Mouse (Mus musculus): Measurements from ENCODE around the gene Alg12.
A peak's percentile ranks its signal among the peaks of the same experiment; 100 is the strongest.

Gene Alg12

GRCm38 (mm10) chr15:88854969-88855830 lies 36.1 kb upstream of the Alg12 start:
- no peak for DNase-seq (ENCODE audit: low spot score)

DNA sequence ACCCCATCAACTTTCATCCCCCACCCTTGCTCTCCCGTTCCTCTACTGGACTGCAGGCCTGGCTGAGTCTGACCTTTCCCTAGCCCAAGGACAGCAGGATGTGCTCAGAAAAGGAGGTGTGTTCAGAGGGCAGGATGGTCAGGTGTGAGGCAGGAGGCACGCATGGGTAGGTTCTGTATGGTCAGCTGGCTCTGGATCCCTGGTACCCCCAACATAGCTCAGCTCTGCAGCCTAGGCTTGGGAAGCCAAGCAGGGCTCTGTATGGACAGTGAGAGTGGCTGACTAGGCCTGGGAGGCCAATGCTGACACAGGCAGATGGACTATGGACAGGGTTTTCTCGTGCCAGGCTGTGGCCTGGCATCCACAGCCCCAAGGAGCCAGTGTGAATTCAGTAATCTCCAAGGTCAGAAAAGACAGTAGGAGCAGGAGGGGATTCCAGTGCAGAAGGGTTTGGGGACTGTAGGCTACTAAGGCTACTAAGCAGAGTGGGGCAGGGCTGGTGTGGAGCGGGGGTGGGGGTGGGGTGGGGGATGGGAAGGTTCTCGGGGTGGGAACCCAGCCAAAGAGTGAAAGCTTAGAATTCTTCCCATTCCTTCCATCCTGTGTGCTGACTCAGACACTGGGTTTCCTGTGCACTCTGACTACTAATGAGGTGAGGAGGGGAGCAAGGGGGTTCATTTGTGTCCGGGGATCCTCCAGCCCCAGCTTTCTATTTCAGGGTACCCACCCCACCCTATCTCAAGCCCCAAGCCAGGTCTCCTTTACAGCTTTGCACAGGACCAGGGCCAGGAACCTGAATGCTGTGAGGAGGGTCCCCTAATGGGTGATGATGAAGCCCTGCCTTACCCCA lies 35.2 kb upstream of the Alg12 start:
- no peak for DNase-seq (ENCODE audit: low spot score)

GRCm38 (mm10) chr15:88853106-88853505 lies 34.0 kb upstream of the Alg12 start:
- no peak for DNase-seq (ENCODE audit: low spot score)

DNA sequence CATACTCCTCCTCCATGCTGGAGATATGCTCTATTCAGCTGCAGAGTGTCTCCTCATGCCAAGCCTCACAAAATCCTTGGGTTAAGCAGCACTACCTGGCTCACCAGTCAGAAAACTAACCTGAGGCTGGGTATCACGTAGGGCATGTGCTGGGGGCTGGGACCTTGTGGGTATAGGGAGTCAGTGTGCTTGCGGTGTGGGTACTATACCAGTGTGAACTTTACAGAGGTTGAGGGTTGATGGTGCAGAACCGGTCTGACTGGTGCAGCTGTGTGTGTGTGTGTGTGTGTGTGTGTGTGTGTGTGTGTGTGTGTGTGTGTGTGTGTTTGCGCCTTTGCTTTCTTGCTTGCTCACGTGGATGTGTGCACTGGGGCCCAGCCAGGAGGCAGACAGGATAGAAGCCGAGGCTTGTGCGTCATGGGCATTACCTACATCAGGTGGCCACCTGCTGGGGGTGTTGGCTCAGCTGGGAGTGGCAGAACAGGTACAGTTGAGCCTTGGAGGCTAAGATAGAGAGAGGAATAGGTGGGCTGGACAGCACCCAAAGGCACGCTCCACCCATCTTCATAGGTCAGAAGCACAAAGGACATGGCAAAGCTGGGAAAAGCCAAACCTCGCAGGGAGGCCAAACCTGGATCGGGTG lies 32.5 kb upstream of the Alg12 start:
- DNase-seq (ENCODE audit: low spot score) = no peak

DNA sequence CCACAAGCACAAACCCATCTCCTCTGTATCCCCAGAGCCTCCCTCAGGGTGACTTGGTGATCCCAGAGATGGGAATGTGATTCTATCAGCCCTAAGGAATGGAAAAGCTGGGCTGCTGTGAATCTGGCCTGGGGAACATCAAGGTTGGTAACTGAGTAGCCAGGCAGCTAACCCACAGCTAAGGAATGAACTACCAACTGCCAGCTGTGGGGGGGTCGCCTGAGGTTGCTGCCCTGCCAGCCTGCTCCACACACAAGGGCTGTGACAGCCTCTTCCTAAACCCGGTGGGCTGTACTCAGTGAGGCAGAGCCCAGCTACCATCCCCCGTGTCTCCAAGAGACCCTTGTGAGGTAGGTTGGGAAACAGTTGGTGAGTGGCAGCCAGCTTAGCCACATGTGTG lies 32.0 kb upstream of the Alg12 start:
- DNase-seq (ENCODE audit: low spot score) = no peak

DNA sequence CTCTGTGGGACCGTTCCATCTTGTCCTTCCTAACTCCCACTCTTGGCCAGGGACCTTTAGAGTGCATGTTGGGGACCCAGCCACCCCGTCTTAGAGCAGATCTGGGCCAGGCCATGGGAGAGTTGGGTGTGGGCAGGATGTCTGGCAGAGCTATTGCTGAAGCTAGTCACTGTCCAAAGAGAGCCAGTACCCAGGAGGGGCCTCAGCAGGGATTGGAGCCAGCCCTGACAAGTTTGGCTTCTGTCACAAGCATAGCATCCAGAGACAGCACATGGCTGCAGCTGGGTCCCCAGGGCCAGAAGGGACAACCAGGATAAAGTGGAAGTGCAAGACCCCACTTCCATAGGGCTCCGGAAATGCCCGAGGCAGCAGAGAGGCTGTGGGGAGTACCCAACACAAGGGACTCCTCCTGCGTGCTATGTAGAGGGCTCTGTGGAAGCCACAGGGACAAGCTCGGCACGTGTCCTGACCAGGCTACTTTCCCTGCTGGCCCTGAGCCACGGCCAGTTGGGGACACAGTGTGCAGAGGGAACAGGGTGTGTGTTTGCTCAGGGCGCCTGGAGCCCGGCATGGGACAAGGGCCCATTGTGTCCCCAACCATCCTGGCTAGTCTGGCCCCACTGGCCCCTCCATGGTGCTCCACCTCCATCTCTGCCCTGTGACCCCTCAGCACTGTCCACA lies 31.2 kb upstream of the Alg12 start:
- DNase-seq (ENCODE audit: low spot score) = peak; percentile 36

- DNase-seq (ENCODE audit: low spot score) = no peak
Observed at GRCm38 (mm10) chr15:88849621-88850020, 30.5 kb upstream of the Alg12 start.

DNA sequence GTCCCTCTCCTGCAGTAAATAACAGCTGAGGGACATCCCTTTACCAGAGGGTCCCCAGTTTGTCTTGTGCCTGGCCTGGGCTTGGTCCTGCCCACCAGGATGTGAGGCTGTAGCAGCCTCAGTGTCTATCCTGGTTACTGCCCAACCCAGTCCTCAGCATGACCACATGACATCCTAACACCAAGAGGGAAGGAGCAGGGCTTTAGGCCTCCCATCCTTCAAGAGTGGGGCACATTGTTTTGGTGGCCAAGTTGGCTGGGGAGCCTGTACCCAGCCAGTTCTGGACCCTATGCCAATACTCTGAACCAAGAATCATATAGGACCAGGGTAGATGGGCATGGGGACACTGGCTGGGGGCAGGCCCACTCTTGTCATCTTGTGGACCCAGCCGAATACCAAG lies 29.5 kb upstream of the Alg12 start:
- DNase-seq (ENCODE audit: low spot score) = no peak

- DNase-seq (ENCODE audit: low spot score) = no peak
Observed at GRCm38 (mm10) chr15:88844966-88845365, 25.8 kb upstream of the Alg12 start.

DNA sequence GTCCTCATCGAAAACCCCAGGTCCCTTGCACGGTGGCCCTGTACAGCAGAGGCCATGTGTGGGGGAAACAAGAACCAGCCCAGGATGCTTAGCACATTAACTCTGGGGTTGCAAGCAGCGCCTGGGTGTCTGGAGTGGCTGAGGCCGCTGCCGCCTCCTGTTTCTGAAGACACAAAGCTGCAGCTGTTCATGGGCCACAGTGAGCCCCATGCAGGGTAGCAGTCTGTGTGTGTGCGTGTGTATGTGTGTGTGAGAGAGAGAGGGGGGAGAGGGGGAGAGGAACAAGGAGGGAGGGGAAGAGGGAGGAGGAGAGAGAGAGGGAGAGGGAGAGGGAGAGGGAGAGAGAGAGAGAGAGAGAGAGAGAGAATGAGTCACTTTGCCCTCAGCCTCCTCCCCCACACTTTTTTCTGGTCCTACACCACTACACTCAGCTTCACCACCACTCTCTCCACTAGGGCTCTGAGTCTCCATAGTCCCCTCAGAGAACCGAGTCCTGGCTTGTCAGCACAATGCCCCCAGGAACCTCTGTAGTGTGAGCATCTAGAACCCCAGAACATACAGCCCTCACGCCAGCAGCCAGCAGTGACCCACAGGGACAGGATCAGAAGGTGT lies 24.5 kb upstream of the Alg12 start:
- peak; percentile 63 for DNase-seq (ENCODE audit: low spot score)

DNA sequence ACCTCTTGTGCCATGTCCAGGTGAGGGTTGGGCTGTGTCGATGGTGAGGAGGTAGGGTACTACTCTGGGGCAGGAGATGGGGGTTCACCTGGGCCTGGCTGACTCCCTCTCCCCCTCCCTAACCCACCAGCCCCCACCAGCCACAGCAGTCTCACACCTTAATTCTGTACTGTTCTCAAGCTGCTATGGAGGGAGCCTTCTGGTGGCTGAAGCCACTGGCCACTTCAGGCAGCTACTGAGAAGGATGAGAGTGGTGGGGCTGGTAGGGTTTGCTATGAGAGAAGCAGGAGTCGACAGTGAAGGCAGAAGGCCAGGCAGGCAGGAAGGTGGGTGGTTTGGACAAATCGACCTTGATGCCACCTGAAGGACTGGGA lies 23.2 kb upstream of the Alg12 start:
- no peak for DNase-seq (ENCODE audit: low spot score)

DNA sequence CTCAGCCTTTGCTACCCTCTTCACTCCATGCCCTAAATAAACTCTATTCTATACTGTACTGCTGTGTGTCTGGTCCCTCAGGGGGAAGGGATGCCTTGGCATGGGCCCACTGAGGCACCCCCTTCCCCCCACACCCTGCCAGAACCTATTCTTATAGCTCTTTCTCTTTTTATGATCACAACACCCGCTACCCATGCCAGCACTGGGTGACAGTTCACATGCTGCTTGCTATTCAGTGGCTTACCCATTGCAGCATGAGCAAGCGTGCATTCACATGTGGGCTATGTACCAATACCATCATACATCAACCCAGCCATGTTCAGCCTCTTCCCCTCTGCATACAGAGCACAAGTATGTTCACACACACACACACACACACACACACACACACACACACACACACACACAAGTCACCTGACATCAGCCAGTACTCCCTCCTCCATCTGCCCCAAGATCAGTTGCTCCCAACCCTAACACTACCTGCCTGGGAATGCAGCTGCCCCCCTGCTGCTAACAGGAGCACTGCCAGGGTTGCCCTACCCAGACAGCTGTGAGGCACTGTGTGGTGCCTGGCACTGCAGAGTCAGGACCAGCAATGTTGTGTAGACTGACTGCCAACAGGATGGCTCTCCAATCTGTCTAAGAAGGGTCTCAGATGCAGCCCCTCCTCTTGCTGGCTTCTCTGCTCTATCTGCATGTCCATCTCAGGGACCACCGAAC lies 22.6 kb upstream of the Alg12 start:
- no peak for DNase-seq (ENCODE audit: low spot score)

DNA sequence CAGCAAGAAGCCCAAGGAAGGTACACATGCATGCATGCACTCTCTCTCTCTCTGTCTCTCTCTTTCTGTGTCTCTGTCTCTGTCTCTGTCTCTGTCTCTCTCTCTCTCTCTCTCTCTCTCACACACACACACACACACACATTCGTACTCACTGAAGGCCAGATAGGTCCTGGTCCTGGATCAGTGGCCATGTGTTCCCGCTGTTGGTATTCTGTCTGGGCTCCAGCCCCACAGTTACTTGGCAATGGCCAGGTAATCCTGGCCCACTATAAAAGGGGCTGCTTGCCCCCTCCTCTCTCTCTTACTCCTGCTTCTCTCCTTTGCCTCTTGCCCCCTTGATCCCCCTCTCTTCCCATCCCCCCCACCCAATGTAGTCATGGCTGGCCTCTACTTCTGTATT lies 22.0 kb upstream of the Alg12 start:
- DNase-seq (ENCODE audit: low spot score) = no peak

DNA sequence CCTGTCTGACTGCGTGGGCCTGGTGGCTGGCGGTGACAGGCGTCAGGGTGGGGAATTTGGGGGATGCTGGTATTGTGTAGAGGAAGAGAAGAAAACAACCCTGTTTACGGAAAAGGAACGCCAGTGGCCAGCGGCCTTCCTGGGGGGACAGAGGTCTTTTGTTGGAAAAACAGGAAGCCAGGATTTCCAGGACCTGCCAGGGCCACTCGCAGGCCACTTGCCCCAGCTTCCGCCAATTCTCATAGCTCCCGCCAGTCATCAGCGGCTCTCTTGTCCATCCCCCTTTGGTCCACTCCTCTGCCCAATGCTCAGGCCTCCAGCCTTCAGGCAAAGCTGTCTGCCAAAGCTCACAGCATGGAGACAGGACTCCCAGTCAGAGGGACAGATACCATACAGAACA lies 21.0 kb upstream of the Alg12 start:
- no peak for DNase-seq (ENCODE audit: low spot score)

- DNase-seq (ENCODE audit: low spot score) = peak; percentile 51
Observed at GRCm38 (mm10) chr15:88839271-88839670, 20.2 kb upstream of the Alg12 start.

DNA sequence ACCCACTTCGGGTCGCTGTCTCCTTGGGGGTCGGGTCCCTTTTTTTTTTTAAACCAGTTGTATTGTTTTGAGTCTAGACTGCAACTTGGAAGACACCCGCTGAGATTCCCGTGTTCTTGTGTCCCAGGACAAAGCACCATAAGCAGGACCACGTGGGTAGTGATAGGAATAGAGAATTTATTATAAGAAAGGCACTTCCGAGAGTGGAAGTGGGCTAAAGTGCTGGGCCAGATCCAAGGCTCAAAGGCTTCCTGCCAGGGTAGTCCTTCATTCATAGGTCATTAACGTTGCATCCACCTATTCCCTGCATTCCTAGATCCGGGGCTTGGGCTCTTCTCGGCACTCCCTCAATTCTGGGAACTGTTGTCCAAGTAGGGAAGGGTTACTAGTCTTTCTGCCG lies 18.9 kb upstream of the Alg12 start:
- peak; percentile 32 for DNase-seq (ENCODE audit: low spot score)

GRCm38 (mm10) chr15:88837199-88837932 lies 18.2 kb upstream of the Alg12 start:
- peak; percentile 82 for DNase-seq (ENCODE audit: low spot score)

GRCm38 (mm10) chr15:88836571-88836970 lies 17.5 kb upstream of the Alg12 start:
- DNase-seq (ENCODE audit: low spot score) = no peak

GRCm38 (mm10) chr15:88836031-88836430 lies 16.9 kb upstream of the Alg12 start:
- DNase-seq (ENCODE audit: low spot score) = no peak

DNA sequence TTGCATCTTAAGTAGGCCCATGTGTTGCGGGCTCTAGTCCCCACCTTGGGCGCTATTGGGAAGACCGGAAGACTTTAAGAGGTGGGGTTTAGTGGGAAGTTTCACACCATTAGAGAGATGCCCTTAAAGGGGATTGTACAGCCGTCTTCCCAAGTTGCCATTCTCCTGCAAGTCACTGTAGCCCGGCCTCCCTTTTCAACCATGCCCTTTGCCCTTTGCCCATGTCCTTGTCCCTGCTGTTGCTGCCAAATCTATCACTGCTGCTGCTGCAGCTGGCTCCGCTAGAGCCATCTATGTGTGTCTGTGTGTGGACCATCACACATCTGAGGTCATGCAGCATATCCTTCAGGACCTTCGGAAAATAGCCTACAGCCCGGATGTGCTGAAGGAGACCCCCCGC lies 13.4 kb upstream of the Alg12 start:
- no peak for DNase-seq (ENCODE audit: low spot score)

Data from MN1 (cell line).